Mouse (Mus musculus) heart, embryonic 13.5 days (tissue): ENCODE measurements around the gene Dnah11. TPM values are rescaled to one million over a fixed set of nuclear protein-coding genes. Genes with fewer than 3 reads are reported as not detected.
A peak's percentile ranks its signal among the peaks of the same experiment; 100 is the strongest.

Experiments used
- ATAC-seq: fragments of 200-750 bp; cut with Nextera tagmentation; 2 replicates; pipeline ENCODE4 v1.8.0; 2017; ENCODE audit warnings: moderate TSS enrichment; ENCODE audit not compliant: insufficient number of reproducible peaks, low FRiP score, low TSS enrichment; ENCODE audit errors: extremely low read depth
- H3K27ac ChIP-seq: fragments of 300-500 bp; sonication (generic); replicated peaks from 2 replicates; pipeline ENCODE4 v1.5.1; 2015; ENCODE audit warnings: moderate library complexity, mild to moderate bottlenecking, inconsistent platforms
- H3K27me3 ChIP-seq: fragments of 300-500 bp; sonication (generic); replicated peaks from 2 replicates; pipeline ENCODE4 v1.6.1; 2015; ENCODE audit warnings: mild to moderate bottlenecking, inconsistent platforms
- H3K36me3 ChIP-seq: fragments of 300-500 bp; sonication (generic); 2 replicates; pipeline ENCODE4 v1.6.1; 2015; ENCODE audit warnings: mild to moderate bottlenecking, inconsistent platforms
- H3K4me1 ChIP-seq: fragments of 300-500 bp; sonication (generic); 2 replicates; pipeline ENCODE4 v1.6.1; 2015; ENCODE audit warnings: inconsistent platforms
- H3K4me2 ChIP-seq: fragments of 300-500 bp; sonication (generic); 2 replicates; pipeline ENCODE4 v1.6.1; 2015; ENCODE audit warnings: inconsistent platforms, mild to moderate bottlenecking, moderate library complexity
- H3K4me3 ChIP-seq: fragments of 300-500 bp; sonication (generic); 2 replicates; pipeline ENCODE4 v1.5.1; 2015; ENCODE audit warnings: moderate library complexity, mild to moderate bottlenecking, inconsistent platforms
- H3K9ac ChIP-seq: fragments of 300-500 bp; sonication (generic); 2 replicates; pipeline ENCODE4 v1.6.1; 2015; ENCODE audit warnings: inconsistent platforms, mild to moderate bottlenecking, moderate library complexity
- H3K9me3 ChIP-seq: fragments of 300-500 bp; sonication (generic); 2 replicates; pipeline ENCODE4 v1.6.1; 2016; ENCODE audit warnings: inconsistent platforms
- WGBS: fragments of 180-500 bp; shearing (Covaris S2); methylation state at CpG from one replicate; pipeline ENCODE4 v1.1.7; 2015; ENCODE audit warnings: mixed read lengths; 5-methylcytosine and 5-hydroxymethylcytosine counted together
- polyA plus RNA-seq: library from polyadenylated mRNA; unstranded; fragments of >200 nt; fragmentation: Nextera tagmentation; extraction: Ambion mirVana; gene quantifications from 2 replicates; pipeline ENCODE4 v1.2.1, GENCODE M21; 2015

Gene Dnah11
- polyA plus RNA-seq, 1 experiment from 2014 or later: not detected

GRCm38 (mm10) chr12:117980315-117980714 is 218.5 kb downstream of the Dnah11 start:
- Histone ChIP-seq H3K36me3 (no peaks in the 10 kb centered on the region), H3K4me2 (no peak overlapping the region), H3K9ac (no peak overlapping the region), H3K4me1 (no peaks in the 10 kb centered on the region), H3K4me3 (no peak overlapping the region), H3K27me3 (0 out of 2 replicates have a peak, but pooled peaks cover 3% of the 10 kb centered on the region), H3K27ac (no peak overlapping the region), H3K9me3 (no peaks in the 10 kb centered on the region)
- WGBS: 45% methylated on average over 3 of the region's 3 CpGs
- no peak for ATAC-seq

- no peak overlapping the region for H3K27ac ChIP-seq
- no peaks in the 10 kb centered on the region for H3K36me3 ChIP-seq
- no peak overlapping the region for H3K4me3 ChIP-seq
- H3K9ac ChIP-seq: no peak overlapping the region
- H3K9me3 ChIP-seq: no peaks in the 10 kb centered on the region
- no peaks in the 10 kb centered on the region for H3K27me3 ChIP-seq
- no peak for ATAC-seq
- peaks cover 4% of the 10 kb centered on the region; the same call in 1 of the 2 replicates for H3K4me1 ChIP-seq
- no peak overlapping the region for H3K4me2 ChIP-seq
Observed at GRCm38 (mm10) chr12:117973712-117974111, 225.1 kb downstream of the Dnah11 start.

- H3K27me3 ChIP-seq: no peaks in the 10 kb centered on the region; the same call in 1 of the 2 replicates
- no peaks in the 10 kb centered on the region for H3K4me1 ChIP-seq
- no peak overlapping the region for H3K9ac ChIP-seq
- ATAC-seq: no peak
- H3K9me3 ChIP-seq: no peaks in the 10 kb centered on the region
- no peak overlapping the region for H3K4me2 ChIP-seq
- no peak overlapping the region for H3K27ac ChIP-seq
- H3K36me3 ChIP-seq: no peaks in the 10 kb centered on the region
- WGBS: 72% methylated on average over 2 of the region's 2 CpGs
- H3K4me3 ChIP-seq: no peak overlapping the region
Observed at GRCm38 (mm10) chr12:117962698-117963097, 236.1 kb downstream of the Dnah11 start.

- H3K4me1 ChIP-seq: no peaks in the 10 kb centered on the region
- H3K4me2 ChIP-seq: no peak overlapping the region
- no peaks in the 10 kb centered on the region; the same call in 1 of the 2 replicates for H3K27me3 ChIP-seq
- H3K36me3 ChIP-seq: no peaks in the 10 kb centered on the region
- H3K4me3 ChIP-seq: no peak overlapping the region
- no peak for ATAC-seq
- H3K9ac ChIP-seq: no peak overlapping the region
- H3K27ac ChIP-seq: no peak overlapping the region
- no peaks in the 10 kb centered on the region for H3K9me3 ChIP-seq
Observed at GRCm38 (mm10) chr12:117959213-117959612, 239.6 kb downstream of the Dnah11 start.

GRCm38 (mm10) chr12:117946823-117947704 is 251.8 kb downstream of the Dnah11 start:
- Histone ChIP-seq H3K4me3 (no peak overlapping the region), H3K36me3 (no peaks in the 10 kb centered on the region), H3K4me2 (no peak overlapping the region), H3K9me3 (no peaks in the 10 kb centered on the region), H3K27me3 (no peaks in the 10 kb centered on the region), H3K9ac (no peak overlapping the region), H3K27ac (0 out of 2 replicates have a peak overlapping the region, but pooled peaks have one; percentile 21), H3K4me1 (peaks cover 13% of the 10 kb centered on the region)
- ATAC-seq: no peak
- WGBS: 33% methylated on average over 5 of the region's 5 CpGs

GRCm38 (mm10) chr12:117941947-117942346 is 256.9 kb downstream of the Dnah11 start:
- ATAC-seq: no peak
- Histone ChIP-seq H3K36me3 (no peaks in the 10 kb centered on the region), H3K9ac (no peak overlapping the region), H3K27me3 (no peaks in the 10 kb centered on the region), H3K4me2 (no peak overlapping the region), H3K4me3 (no peak overlapping the region), H3K4me1 (peaks cover 6% of the 10 kb centered on the region), H3K9me3 (no peaks in the 10 kb centered on the region), H3K27ac (no peak overlapping the region)
- 54% methylated on average over 7 of the region's 7 CpGs for WGBS

- H3K4me3 ChIP-seq: no peak overlapping the region
- no peak for ATAC-seq
- no peaks in the 10 kb centered on the region for H3K36me3 ChIP-seq
- H3K9me3 ChIP-seq: no peaks in the 10 kb centered on the region
- H3K27me3 ChIP-seq: no peaks in the 10 kb centered on the region
- H3K4me2 ChIP-seq: no peak overlapping the region
- H3K27ac ChIP-seq: no peak overlapping the region
- 58% methylated on average over 2 of the region's 2 CpGs for WGBS
- H3K9ac ChIP-seq: no peak overlapping the region
- H3K4me1 ChIP-seq: no peaks in the 10 kb centered on the region
Observed at GRCm38 (mm10) chr12:117938214-117938613, 260.6 kb downstream of the Dnah11 start.

- WGBS: 53% methylated on average over 1 of the region's 1 CpGs
- Histone ChIP-seq H3K27ac (no peak overlapping the region), H3K4me1 (no peaks in the 10 kb centered on the region), H3K36me3 (no peaks in the 10 kb centered on the region), H3K9me3 (no peaks in the 10 kb centered on the region), H3K4me2 (no peak overlapping the region), H3K9ac (no peak overlapping the region), H3K27me3 (no peaks in the 10 kb centered on the region), H3K4me3 (no peak overlapping the region)
- ATAC-seq: no peak
Observed at GRCm38 (mm10) chr12:117932026-117932425, 266.8 kb downstream of the Dnah11 start.

- 75% methylated on average over 4 of the region's 4 CpGs for WGBS
- ATAC-seq: no peak
- Histone ChIP-seq H3K27ac (no peak overlapping the region), H3K36me3 (no peaks in the 10 kb centered on the region), H3K4me3 (no peak overlapping the region), H3K9ac (no peak overlapping the region), H3K4me2 (no peak overlapping the region), H3K4me1 (no peaks in the 10 kb centered on the region), H3K9me3 (no peaks in the 10 kb centered on the region), H3K27me3 (no peaks in the 10 kb centered on the region)
Observed at GRCm38 (mm10) chr12:117929768-117930167, 269.1 kb downstream of the Dnah11 start.

- no peaks in the 10 kb centered on the region for H3K9me3 ChIP-seq
- no peak overlapping the region for H3K9ac ChIP-seq
- no peak overlapping the region for H3K4me2 ChIP-seq
- no peak overlapping the region for H3K27ac ChIP-seq
- no peak overlapping the region for H3K4me3 ChIP-seq
- H3K27me3 ChIP-seq: no peaks in the 10 kb centered on the region; the same call in 1 of the 2 replicates
- no peaks in the 10 kb centered on the region for H3K4me1 ChIP-seq
- ATAC-seq: no peak
- no peaks in the 10 kb centered on the region for H3K36me3 ChIP-seq
- 66% methylated on average over 10 of the region's 10 CpGs for WGBS
Observed at GRCm38 (mm10) chr12:117915826-117916588, 282.8 kb downstream of the Dnah11 start.

- Histone ChIP-seq H3K36me3 (no peaks in the 10 kb centered on the region), H3K9me3 (no peaks in the 10 kb centered on the region), H3K4me1 (no peaks in the 10 kb centered on the region), H3K9ac (no peak overlapping the region), H3K4me3 (no peak overlapping the region), H3K27me3 (no peaks in the 10 kb centered on the region; the same call in 1 of the 2 replicates), H3K4me2 (no peak overlapping the region), H3K27ac (no peak overlapping the region)
- no peak for ATAC-seq
- WGBS: 36% methylated on average over 10 of the region's 10 CpGs
Observed at GRCm38 (mm10) chr12:117914613-117915245, 284.1 kb downstream of the Dnah11 start.
